Mouse (Mus musculus) layer of hippocampus, postnatal 10 days (tissue): Measurements from ENCODE around the gene Polr2j. TPM values are rescaled to one million over a fixed set of nuclear protein-coding genes. Genes with fewer than 3 reads are reported as not detected.
"Not testable (repeated sequence)": the region's sequence is repeated elsewhere in the genome, so short reads cannot be mapped to it uniquely, and the experiment has no call there.

Source experiments
- DNase-seq, 2 experiments: peaks; one replicate each; pipeline ENCODE4 v3.0.0; 2021; ENCODE audit warnings: low spot score in 2 of 2
- total RNA-seq, 2 experiments: library from RNA; stranded (reverse); gene quantifications; 2 replicates each; pipeline ENCODE4 v1.2.3; 2021

Polr2j gene
- total RNA-seq, 2 experiments from 2014 or later, result 63.5 to 92.7 TPM

DNA sequence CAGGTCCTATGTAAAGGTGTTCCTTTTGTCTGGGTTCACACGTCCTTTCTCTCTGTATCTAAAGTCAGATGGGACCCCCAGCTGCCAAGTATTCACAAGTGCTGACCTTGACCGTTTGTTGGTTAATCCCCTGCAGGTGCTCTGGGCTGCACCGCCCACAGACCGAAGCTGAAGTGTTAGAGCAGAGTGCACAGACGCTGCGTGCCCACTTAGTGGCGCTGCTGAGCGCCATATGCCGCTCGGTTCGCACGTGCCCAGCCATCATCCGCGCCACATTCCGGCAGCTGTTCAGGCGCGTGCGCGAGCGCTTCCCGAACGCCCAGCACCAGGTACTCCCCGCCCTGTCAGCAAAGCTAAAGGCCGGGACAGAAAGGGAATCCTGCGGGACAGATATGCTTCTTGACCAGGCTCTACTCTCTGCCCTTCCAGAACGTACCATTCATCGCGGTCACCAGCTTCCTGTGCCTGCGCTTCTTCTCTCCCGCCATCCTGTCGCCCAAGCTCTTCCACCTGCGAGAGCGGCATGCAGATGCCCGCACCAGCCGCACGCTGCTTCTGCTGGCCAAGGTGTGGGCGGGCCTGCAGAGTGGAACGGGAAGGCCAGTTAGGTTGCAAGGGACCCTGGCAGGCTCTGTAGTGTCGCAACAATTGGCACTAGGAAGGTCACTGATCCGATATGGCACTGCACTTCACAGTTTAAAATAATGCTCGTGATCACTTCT is 14.2 kb upstream of the Polr2j start:
- peak; percentile 74 to 81 for DNase-seq

DNA sequence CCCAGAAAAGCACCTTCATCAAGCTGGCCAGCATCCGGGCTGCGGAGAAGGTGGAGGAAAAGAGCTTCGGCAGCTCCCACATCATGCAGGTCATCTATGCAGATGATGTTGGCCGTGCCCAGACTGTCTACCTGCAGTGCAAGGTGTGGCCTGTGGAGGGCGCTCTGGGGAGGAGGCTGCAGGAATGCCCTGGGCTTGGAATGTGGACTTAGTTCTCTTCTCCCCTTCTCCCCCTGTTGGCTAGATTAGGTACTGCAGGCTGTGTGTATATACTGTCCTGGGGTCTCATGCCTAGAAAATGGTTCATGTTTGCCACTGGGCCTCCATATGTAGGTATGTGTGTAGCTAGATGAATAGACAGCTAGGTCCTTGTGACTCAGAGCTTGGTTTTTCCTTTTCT is 11.9 kb upstream of the Polr2j start:
- peak; percentile 29 to 37 for DNase-seq

DNA sequence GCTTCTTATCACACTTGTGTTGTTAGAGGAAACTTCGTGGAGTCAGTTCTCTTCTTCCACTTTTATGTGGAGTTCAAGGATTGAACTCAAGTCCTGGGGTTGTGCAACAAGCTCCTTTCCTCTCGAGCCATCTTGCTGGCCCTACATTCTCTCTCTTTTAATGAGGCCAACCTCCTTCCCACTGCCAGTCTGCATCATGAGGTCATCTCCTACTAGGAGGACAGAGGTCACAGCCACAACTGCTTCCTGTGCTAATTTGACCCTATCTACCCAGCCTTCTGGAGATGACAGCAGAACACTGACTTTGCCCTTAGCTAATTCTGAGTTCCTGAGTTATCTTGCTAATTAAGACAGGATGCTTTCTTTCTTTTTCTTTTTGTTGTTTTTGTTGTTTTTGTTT is 7.9 kb upstream of the Polr2j start:
- DNase-seq, result no peak

GRCm38 (mm10) chr5:136109042-136109441 is 7.4 kb upstream of the Polr2j start:
- DNase-seq, result no peak

DNA sequence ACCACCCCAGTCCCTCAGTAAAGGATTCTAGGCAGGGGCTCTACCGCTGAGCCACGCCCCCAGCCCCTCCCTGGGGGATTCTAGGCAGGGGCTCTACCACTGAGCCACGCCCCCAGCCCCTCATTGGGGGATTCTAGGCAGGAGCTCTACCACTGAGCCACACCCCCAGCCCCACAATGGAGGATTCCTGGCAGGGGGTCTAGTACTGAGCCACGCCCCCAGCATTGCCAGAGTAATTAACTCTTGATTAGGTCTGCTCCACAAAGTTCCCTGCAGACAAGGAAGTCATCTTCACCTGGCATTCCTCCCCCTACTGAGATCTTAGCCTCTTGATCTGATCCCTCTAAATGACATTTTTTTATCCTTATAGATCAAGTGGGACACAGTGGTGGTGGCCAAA is 2.9 kb upstream of the Polr2j start:
- not testable (repeated sequence) for DNase-seq

- no peak for DNase-seq
Observed at GRCm38 (mm10) chr5:136116784-136117112, 317 bp downstream of the Polr2j start.

GRCm38 (mm10) chr5:136122165-136122564 is 5.7 kb downstream of the Polr2j start:
- DNase-seq, result no peak

GRCm38 (mm10) chr5:136135571-136136291 is 19.3 kb downstream of the Polr2j start, which contains the start of the genes Lrwd1 and Alkbh4:
Lrwd1 (minus strand) TSS chr5:136136074.
Alkbh4 (plus strand) TSS chr5:136136146.
- DNase-seq, result peak; percentile 96 to 97

GRCm38 (mm10) chr5:136136292-136136990 is 20.0 kb downstream of the Polr2j start:
- DNase-seq, result no peak

GRCm38 (mm10) chr5:136137658-136138274 is 21.3 kb downstream of the Polr2j start:
- DNase-seq, result peak in 1 of 2 experiments; percentile 58

GRCm38 (mm10) chr5:136139393-136139792 is 23.0 kb downstream of the Polr2j start:
- DNase-seq, result no peak

GRCm38 (mm10) chr5:136140057-136140482 is 23.6 kb downstream of the Polr2j start:
- DNase-seq, result peak; percentile 47 to 57

DNA sequence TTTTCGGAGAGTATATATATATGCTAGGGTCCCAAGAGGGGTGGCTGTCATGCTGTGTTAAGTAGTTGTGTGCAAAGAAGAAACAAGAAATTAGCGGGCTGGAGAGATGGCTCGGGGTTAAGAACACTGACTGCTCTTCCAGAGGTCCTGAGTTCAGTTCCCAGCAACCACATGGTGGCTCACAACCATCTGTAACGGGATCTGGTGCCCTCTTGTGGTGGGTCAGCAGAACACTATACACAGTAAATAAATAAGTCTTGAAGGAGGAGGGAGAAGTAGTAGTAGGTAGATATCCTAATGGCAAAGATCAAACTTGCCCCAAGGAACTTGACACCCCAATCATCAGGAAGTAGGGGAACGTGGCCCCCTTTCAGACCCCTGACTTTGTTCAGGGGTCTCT is 26.3 kb downstream of the Polr2j start:
- DNase-seq, result no peak

DNA sequence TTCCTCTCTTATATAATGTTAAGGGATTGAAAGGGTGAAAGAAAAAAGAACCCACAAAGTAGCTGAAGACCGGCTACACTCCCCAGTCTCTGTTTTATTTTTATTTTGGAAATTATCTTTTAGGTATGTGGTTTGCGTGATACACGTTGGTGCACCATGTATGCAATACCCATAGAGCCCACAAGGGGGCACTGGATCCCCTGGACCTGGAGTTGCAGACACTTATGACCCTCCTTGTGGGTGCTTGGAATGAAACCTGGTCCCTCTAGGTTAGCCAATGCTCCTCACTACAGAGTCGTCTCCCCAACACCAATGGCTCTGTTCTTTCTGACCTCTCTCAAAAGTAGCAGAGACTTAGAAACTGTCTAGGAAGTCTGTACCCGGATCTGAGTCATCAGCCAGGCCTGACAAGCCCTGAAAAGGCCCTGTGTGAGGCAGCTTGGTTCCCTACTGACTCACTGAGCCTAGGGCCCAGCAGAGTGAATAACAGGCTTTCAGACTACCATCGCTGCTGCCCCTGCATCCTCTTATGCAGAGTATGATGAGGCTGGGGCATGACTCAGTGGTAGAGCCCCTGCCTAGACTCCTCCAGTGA is 26.8 kb downstream of the Polr2j start:
- DNase-seq, result no peak

DNA sequence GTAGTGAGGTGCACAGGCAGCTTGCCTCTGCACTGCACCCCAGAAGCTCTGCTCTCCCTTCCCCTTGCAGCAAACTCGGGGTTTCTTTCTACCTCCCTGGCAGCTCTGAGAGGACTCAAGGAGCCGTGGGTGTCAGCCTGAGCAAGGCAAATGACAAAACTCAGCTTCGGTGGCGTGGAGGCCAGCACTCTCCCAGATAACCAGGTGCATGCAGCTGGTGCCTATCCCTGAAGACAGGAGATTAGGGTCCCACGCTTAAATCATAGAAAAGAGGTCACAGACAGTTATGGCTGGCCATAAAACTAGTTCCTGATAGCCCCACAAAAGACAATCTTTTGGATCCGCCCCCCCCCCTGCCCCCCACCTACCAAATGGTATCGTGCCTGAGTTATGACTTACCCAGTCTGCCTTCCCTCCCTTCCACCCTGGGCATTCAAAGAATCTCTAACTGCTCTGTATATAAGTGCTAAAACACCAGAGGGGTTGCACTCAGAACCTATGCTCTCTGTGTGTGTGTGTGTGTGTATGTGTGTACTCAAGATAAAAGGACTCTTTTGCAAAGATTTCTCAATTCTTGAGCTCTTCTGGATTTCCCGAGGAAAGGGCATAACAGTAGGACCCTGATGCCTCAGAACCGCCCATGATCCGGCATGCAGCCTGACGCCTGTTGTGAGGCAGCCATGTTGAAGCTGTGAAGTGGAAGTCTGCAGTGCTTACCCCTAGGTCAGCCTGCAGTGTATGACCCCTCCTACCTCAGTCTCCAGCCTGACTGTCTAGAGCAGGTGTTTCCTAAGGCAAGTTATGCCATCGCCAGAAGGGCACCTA is 28.4 kb downstream of the Polr2j start:
- no peak for DNase-seq

GRCm38 (mm10) chr5:136146936-136147335 is 30.5 kb downstream of the Polr2j start:
- no peak for DNase-seq

- no peak for DNase-seq
Observed at GRCm38 (mm10) chr5:136147704-136148103, 31.3 kb downstream of the Polr2j start.

DNA sequence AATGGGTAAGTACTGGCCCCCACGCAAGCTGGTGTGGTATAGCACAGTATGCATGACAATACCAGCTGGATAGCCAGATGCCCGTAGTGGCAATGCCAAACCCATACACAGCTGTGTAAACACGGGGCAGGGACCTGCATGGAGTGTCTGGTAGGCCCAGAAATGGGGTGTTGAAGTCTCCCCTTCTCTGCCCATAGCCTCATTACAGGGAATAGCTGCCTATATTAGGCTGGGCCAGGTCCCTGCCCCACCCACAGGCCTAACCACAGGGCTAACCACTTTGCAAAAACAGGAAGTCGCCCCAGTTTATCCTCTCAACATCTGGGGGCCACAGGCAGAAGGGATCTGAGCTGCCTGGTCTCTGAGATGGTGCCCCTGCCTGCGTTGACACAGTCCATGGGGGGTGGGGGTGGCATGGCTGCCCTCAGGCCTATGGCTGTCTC is 32.7 kb downstream of the Polr2j start:
- DNase-seq, result not testable (repeated sequence)

DNA sequence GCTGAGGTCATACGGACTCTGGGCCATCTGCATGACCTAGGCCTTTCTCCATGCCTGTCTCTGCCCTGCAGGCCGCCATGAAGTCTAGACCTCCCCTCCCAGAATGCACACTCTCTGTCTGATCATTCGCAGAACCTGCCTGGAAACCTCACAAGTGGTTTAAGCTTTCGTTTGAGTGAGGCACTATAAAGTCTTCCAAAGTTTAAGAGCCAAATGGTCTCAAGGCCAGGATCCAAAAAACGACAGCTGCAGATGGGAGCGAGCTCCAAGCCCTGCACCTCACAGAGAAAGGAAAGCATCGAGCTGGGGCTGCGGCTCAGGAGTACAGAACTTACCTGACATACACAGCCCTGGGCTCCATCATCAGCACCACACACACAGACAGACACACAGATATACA is 35.9 kb downstream of the Polr2j start:
- DNase-seq, result no peak

DNA sequence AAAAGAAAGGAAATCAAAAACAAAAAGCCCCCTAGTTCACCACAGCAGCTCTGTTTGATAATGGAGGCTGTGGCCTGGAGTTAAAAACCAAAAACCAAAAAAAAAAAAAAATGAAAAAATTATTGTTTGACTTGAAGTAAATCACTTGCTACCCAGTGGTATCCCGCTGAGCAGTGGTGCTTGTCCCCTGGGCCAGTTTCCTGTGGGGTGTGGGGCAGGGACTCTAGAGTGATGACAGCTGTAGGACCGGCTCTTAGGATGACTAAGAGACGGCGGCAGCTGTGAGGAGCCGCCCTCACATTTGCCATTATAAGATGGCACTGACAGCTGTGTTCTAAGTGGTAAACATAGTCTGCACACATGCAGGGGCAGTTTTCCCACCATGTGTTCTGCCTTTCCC is 39.0 kb downstream of the Polr2j start:
- DNase-seq, result no peak
